Mouse (Mus musculus) embryonic facial prominence, embryonic 11.5 days (tissue): ENCODE data around the gene Map4. TPM values are rescaled to one million over a fixed set of nuclear protein-coding genes. Genes with fewer than 3 reads are reported as not detected.

ENCODE experiments used
- ATAC-seq: fragments of 200-750 bp; cut with Nextera tagmentation; replicated peaks from 2 replicates; pipeline ENCODE4 v1.8.0; 2017; ENCODE audit warnings: low read depth; ENCODE audit not compliant: insufficient number of reproducible peaks, low FRiP score, low TSS enrichment
- DNase-seq: peaks from one replicate; pipeline ENCODE4 v3.0.0-alpha.2; 2015; ENCODE audit warnings: low spot score
- H3K27ac ChIP-seq: fragments of 300-500 bp; sonication (generic); replicated peaks from 2 replicates; pipeline ENCODE4 v1.5.1; 2014; ENCODE audit warnings: mild to moderate bottlenecking, low read depth, low read length, control low read depth
- H3K27me3 ChIP-seq: fragments of 300-500 bp; sonication (generic); 2 replicates; pipeline ENCODE4 v1.6.1; 2014; ENCODE audit warnings: mild to moderate bottlenecking, low read length, moderate library complexity, mixed read lengths; ENCODE audit not compliant: control insufficient read depth, insufficient read depth
- H3K36me3 ChIP-seq: fragments of 300-500 bp; sonication (generic); replicated peaks from 2 replicates; pipeline ENCODE4 v1.6.1; 2014; ENCODE audit warnings: low read depth, mild to moderate bottlenecking, low read length, moderate library complexity, mixed read lengths; ENCODE audit not compliant: control insufficient read depth, insufficient read depth
- H3K4me1 ChIP-seq: fragments of 300-500 bp; sonication (generic); 2 replicates; pipeline ENCODE4 v1.6.1; 2014; ENCODE audit warnings: low read length, mixed read lengths; ENCODE audit not compliant: control insufficient read depth, insufficient read depth
- H3K4me2 ChIP-seq: fragments of 300-500 bp; sonication (generic); 2 replicates; pipeline ENCODE4 v1.6.1; 2014; ENCODE audit warnings: low read depth, mild to moderate bottlenecking, control low read depth, low read length, moderate library complexity
- H3K4me3 ChIP-seq: fragments of 300-500 bp; sonication (generic); 2 replicates; pipeline ENCODE4 v1.5.1; 2014; ENCODE audit warnings: low read depth, low read length, control low read depth
- H3K9ac ChIP-seq: fragments of 300-500 bp; sonication (generic); replicated peaks from 2 replicates; pipeline ENCODE4 v1.6.1; 2014; ENCODE audit warnings: mild to moderate bottlenecking, control low read depth, low read length
- H3K9me3 ChIP-seq: fragments of 300-500 bp; sonication (generic); replicated peaks from 2 replicates; pipeline ENCODE4 v1.6.1; 2016; ENCODE audit warnings: mild to moderate bottlenecking, low read length, inconsistent platforms, mixed read lengths; ENCODE audit not compliant: control insufficient read depth
- WGBS: fragments of 180-500 bp; shearing (Covaris S2); extraction: QIAGEN DNeasy Blood & Tissue Kit; methylation state at CpG from one replicate; pipeline ENCODE4 v1.1.7; 2014; 5-methylcytosine and 5-hydroxymethylcytosine counted together
- polyA plus RNA-seq: library from polyadenylated mRNA; unstranded; fragments of >200 nt; fragmentation: Nextera tagmentation; extraction: Ambion mirVana; gene quantifications from 2 replicates; pipeline ENCODE4 v1.2.1, GENCODE M21; 2014

Gene Map4
- polyA plus RNA-seq, 1 experiment from 2014 or later: 50.0 TPM

GRCm38 (mm10) chr9:110100627-110101600 lies 169.7 kb downstream of the Map4 start:
- peaks cover 11% of the 10 kb centered on the region for H3K36me3 ChIP-seq
- H3K4me3 ChIP-seq: peak overlapping the region; percentile 89
- peak overlapping the region; percentile 83 for H3K9ac ChIP-seq
- H3K4me1 ChIP-seq: no peaks in the 10 kb centered on the region
- ATAC-seq (peak; percentile 91), DNase-seq (peak; percentile 96)
- no peaks in the 10 kb centered on the region for H3K9me3 ChIP-seq
- H3K27me3 ChIP-seq: no peaks in the 10 kb centered on the region
- 0 out of 2 replicates have a peak overlapping the region, but pooled peaks have one; percentile 35 for H3K27ac ChIP-seq
- WGBS: 3% methylated on average over 41 of the region's 41 CpGs
- H3K4me2 ChIP-seq: peak overlapping the region; percentile 72

GRCm38 (mm10) chr9:110116353-110116976 lies 185.2 kb downstream of the Map4 start:
- no peaks in the 10 kb centered on the region for H3K27me3 ChIP-seq
- DNase-seq (peak; percentile 30), ATAC-seq (peak; percentile 31; the same call in 1 of the 2 replicates)
- H3K36me3 ChIP-seq: peaks cover 2% of the 10 kb centered on the region; the same call in 1 of the 2 replicates
- H3K9ac ChIP-seq: peak overlapping the region; percentile 91
- H3K4me2 ChIP-seq: peak overlapping the region; percentile 73
- 7% methylated on average over 10 of the region's 10 CpGs for WGBS
- peak overlapping the region; percentile 94 for H3K27ac ChIP-seq
- H3K4me1 ChIP-seq: peaks cover 3% of the 10 kb centered on the region; the same call in 1 of the 2 replicates
- H3K9me3 ChIP-seq: no peaks in the 10 kb centered on the region
- H3K4me3 ChIP-seq: peak overlapping the region; percentile 67

GRCm38 (mm10) chr9:110116977-110117778 lies 185.9 kb downstream of the Map4 start, which contains the start of gene Smarcc1:
Gene Smarcc1, plus strand, starts transcription at chr9:110117708.
- peak within 1 kb of the TSS; percentile 73 for H3K4me2 ChIP-seq
- no peaks in the 10 kb centered on the region for H3K36me3 ChIP-seq
- H3K27ac ChIP-seq: peak within 1 kb of the TSS; percentile 94
- peak within 1 kb of the TSS; percentile 91 for H3K9ac ChIP-seq
- no peaks in the 10 kb centered on the region for H3K27me3 ChIP-seq
- WGBS: under 1% methylated on average over 78 of the region's 79 CpGs
- no peaks in the 10 kb centered on the region for H3K9me3 ChIP-seq
- H3K4me3 ChIP-seq: peak within 1 kb of the TSS; percentile 67
- peak; percentile 94 for DNase-seq
- ATAC-seq: peak; percentile 94
- H3K4me1 ChIP-seq: peaks cover 3% of the 10 kb centered on the region; the same call in 1 of the 2 replicates

GRCm38 (mm10) chr9:110117779-110118139 lies 186.5 kb downstream of the Map4 start, which contains the start of gene Dhx30:
Gene Dhx30, minus strand, starts transcription at chr9:110117830.
- ATAC-seq (peak; percentile 31), DNase-seq (peak; percentile 44)
- Histone ChIP-seq H3K4me2 (peak within 1 kb of the TSS; percentile 73), H3K4me1 (peaks cover 3% of the 10 kb centered on the region; the same call in 1 of the 2 replicates), H3K27ac (peak within 1 kb of the TSS; percentile 94), H3K4me3 (peak within 1 kb of the TSS; percentile 67), H3K9ac (peak within 1 kb of the TSS; percentile 91), H3K36me3 (no peaks in the 10 kb centered on the region), H3K9me3 (no peaks in the 10 kb centered on the region), H3K27me3 (no peaks in the 10 kb centered on the region)
- WGBS: 1% methylated on average over 17 of the region's 17 CpGs

- no peak for DNase-seq
- H3K27ac ChIP-seq: no peak overlapping the region
- ATAC-seq: no peak
- H3K9ac ChIP-seq: peak overlapping the region; percentile 91
- WGBS: 64% methylated on average over 1 of the region's 1 CpGs
- H3K27me3 ChIP-seq: no peaks in the 10 kb centered on the region
- H3K4me3 ChIP-seq: peak overlapping the region; percentile 67
- peak overlapping the region; percentile 73 for H3K4me2 ChIP-seq
- H3K9me3 ChIP-seq: no peaks in the 10 kb centered on the region
- H3K36me3 ChIP-seq: no peaks in the 10 kb centered on the region
- H3K4me1 ChIP-seq: peaks cover 3% of the 10 kb centered on the region; the same call in 1 of the 2 replicates
Measured at GRCm38 (mm10) chr9:110118249-110118648, 187.0 kb downstream of the Map4 start.

- no peak overlapping the region for H3K9ac ChIP-seq
Measured at GRCm38 (mm10) chr9:110121424-110121823, 190.2 kb downstream of the Map4 start.

GRCm38 (mm10) chr9:110123322-110123721 lies 192.1 kb downstream of the Map4 start:
- Histone ChIP-seq H3K27ac (no peak overlapping the region), H3K9me3 (no peaks in the 10 kb centered on the region), H3K4me3 (no peak overlapping the region), H3K36me3 (no peaks in the 10 kb centered on the region), H3K27me3 (no peaks in the 10 kb centered on the region), H3K4me1 (peaks cover 1% of the 10 kb centered on the region; the same call in 1 of the 2 replicates), H3K9ac (no peak overlapping the region), H3K4me2 (no peak overlapping the region)
- ATAC-seq: no peak
- no peak for DNase-seq
- 85% methylated on average over 2 of the region's 2 CpGs for WGBS

More at GRCm38 (mm10) chr9:110121424-110121823, 190.2 kb downstream of the Map4 start:
- H3K27me3 ChIP-seq: no peaks in the 10 kb centered on the region
- H3K4me1 ChIP-seq: peaks cover 3% of the 10 kb centered on the region; the same call in 1 of the 2 replicates
- no peaks in the 10 kb centered on the region for H3K36me3 ChIP-seq
- H3K27ac ChIP-seq: no peak overlapping the region
- no peak for DNase-seq
- no peaks in the 10 kb centered on the region for H3K9me3 ChIP-seq
- no peak overlapping the region for H3K4me2 ChIP-seq
- no peak for ATAC-seq
- whole genome bisulfite sequencing: 82% methylated on average over 4 of the region's 4 CpGs
- H3K4me3 ChIP-seq: no peak overlapping the region
